Mouse (Mus musculus): ENCODE results near the gene Scrt2. TPM values are rescaled to one million over a fixed set of nuclear protein-coding genes. Genes with fewer than 3 reads are reported as not detected.

The Scrt2 gene
- not detected in 2 replicates for polyA plus RNA-seq (2012; rRNA removed)

DNA sequence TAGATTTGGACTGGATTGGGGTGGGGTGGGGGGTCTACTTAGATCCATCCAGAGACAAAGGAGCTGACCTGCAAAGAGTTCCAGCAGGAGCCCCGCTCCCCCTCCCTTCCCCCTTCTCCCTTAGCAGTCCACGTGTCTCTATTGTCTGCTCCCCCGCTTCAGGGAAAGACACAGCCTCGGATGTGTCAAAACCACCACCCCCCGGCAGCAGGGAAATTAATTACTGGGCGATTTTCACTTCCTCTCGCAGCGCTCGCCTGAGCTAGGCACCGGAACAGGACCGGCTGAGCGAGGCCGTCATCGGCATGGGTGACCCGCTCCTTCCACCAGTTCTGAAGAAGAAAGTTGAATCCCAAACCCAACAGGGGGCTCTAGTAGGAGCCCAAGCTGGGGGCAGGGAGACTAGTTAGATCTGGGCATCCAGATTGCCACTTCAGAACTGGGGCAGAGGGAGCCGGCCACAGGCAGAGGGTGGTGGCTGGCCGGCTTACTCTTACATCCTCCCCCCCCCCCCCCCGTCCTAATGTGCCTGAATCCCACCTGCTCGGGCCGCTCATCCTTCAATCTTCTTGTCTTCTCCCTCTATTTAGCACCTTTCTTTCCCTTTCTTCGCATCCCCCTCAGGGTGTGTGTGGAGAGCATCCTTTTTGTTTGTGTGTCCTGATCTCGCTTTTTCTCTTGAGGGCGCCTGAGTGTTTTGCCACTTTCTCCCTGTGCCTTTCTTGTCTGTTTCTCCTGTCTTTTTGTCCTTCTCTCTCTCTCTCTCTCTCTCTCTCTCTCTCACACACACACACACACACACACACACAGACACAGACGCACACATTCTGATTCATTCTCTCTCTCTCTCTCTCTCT lies at the start of gene Scrt2:
Gene Scrt2 (plus strand): TSS at position 845 of the 857 bp plus-strand sequence.

DNA sequence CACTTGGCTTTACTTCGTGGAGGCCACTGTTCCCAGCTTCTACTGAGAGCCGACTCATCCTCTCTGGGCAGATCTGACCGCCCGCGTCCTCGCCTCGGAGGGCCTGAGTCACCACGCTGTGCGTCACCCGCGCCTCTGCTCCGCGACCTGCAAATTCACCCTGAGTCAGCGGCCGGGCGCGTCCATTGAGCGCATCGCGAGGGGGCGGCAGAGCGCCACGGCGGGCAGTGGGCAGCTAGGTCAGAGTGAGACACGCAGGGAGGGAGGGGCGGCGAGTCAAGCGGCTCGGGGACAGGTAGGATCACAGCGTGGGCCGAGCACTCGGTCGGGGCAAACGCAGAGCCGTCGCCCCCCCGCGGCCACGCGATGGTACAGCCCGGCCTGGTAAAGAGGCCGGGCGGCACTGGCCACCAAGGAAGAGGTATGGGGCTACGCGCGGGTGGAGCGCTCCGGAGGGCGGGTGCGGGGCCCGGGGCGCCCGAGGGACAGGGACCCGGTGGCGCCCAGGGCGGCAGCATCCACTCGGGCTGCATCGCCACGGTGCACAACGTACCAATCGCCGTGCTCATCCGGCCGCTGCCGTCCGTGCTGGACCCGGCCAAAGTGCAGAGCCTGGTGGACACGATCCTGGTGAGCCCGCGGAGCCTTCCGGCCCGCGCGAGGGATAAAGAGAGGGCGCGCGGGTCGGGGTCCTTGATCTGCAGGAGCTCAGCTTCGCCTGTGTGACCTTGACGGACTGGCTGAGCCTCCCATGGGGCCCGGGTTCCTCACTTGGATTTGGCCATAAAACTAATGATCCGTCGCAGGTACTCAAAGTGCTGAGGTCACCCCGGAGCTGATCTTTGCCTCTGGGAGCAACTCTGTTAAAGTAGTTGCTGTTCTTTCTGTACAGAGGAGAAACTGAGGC lies 24.2 kb downstream of the Scrt2 start, which contains the start of gene Srxn1:
Gene Srxn1 (plus strand): TSS at position 199 of the 907 bp plus-strand sequence.

DNA sequence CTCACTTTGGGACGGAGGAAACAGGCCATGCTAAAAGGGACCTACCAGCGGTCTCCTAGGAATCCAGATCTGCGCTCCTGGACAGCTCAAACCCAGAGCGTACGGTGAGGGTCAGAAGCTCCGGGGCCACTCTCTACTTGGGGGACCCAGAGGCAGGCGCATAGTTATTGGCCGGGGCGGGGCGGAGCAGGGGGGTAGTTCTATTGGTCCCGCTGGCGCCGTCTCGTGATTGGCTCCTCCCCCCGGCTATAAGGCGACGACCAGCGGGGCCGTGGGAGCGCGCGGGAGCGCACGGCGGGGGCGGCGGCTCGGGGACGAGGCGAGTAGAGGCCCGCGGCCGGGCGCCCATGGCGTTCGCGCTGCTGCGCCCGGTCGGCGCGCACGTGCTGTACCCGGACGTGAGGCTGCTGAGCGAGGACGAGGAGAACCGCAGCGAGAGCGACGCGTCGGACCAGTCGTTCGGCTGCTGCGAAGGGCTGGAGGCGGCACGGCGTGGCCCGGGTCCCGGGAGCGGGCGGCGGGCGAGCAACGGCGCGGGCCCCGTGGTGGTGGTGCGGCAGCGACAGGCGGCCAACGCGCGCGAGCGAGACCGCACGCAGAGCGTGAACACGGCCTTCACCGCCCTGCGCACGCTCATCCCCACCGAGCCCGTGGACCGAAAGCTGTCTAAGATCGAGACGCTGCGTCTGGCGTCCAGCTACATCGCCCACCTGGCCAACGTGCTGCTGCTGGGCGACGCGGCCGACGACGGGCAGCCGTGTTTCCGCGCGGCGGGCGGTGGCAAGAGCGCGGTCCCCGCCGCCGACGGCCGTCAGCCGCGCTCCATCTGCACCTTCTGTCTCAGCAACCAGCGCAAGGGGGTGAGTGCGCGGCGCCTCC lies 62.2 kb downstream of the Scrt2 start, which contains the start of gene Tcf15:
Gene Tcf15 (plus strand): TSS at position 283 of the 879 bp plus-strand sequence.

Other genes with a start within 250 kb of the Scrt2 start
- gene Rspo4, start 238.6 kb upstream of the Scrt2 start, polyA plus RNA-seq (2012; rRNA removed), result 0.17 and 0.34 TPM in 2 replicates
- gene Angpt4, start 170.3 kb upstream of the Scrt2 start, polyA plus RNA-seq (2012; rRNA removed), result 0.43 and 0.48 TPM in 2 replicates
- gene Fam110a, start 101.3 kb upstream of the Scrt2 start, polyA plus RNA-seq (2012; rRNA removed), result 16.7 and 22.6 TPM in 2 replicates
- 33.3 and 37.8 TPM in 2 replicates for gene Slc52a3, start 85.0 kb upstream of the Scrt2 start, polyA plus RNA-seq (2012; rRNA removed)
- gene Srxn1, start 24.0 kb downstream of the Scrt2 start, polyA plus RNA-seq (2012; rRNA removed), result 58.1 and 84.4 TPM in 2 replicates
- gene Tcf15, start 62.0 kb downstream of the Scrt2 start, polyA plus RNA-seq (2012; rRNA removed), result 2.0 and 7.4 TPM in 2 replicates
- 3.2 and 4.5 TPM in 2 replicates for gene Csnk2a1, start 145.3 kb downstream of the Scrt2 start, polyA plus RNA-seq (2012; rRNA removed)
- gene Tbc1d20, start 212.3 kb downstream of the Scrt2 start, polyA plus RNA-seq (2012; rRNA removed), result 19.8 and 22.3 TPM in 2 replicates

Data from stomach, adult 2 months (tissue).